Mouse (Mus musculus): ENCODE data around the gene Fnbp1. TPM values are rescaled to one million over a fixed set of nuclear protein-coding genes. Genes with fewer than 3 reads are reported as not detected.
A peak's percentile ranks its signal among the peaks of the same experiment; 100 is the strongest.

Fnbp1 gene
- total RNA-seq, 2 experiments from 2014 or later, result 47.2 to 64.0 TPM

DNA sequence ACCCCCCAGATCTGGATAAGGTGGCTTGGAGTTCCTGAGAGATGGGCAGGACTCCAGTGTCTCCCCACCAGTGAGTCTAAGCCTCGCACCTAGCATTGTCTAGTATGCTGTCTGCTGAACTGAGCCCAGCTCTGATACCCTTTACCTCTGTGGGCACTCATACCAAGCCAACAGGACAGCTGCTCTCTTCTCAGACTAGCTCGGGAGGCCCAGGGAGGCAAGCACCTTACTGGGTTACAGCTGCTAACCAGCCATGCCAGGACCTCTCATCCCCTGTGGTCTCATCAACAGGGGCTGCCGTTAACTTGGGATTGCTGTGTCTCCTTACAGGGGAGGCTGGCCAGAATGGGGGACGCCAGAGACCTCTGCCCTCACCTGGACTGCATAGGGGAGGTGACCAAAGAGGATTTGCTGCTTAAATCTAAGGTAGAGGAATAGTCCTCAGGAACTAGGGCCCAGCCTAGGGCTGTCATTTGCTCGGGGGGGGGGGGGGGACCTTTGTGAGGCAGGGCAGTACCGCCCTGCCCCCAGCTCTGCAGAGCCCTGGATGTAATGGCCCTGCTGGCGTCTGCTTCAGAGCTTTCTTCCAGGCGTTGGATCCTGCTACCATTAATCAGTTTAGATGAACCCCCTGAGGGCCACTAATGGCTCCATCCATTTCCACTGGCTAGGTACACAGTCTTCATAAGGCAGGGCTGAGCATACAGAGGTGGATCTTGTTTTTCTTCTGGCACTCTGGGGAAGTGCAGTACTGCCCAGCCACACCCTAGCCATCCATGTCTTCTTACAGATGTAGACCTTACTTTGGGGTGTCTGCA is 143.2 kb downstream of the Fnbp1 start:
- no peak for ATAC-seq (replicated peaks; ENCODE audit: poor library complexity, severe bottlenecking)

GRCm38 (mm10) chr2:30995432-30995996 is 146.3 kb downstream of the Fnbp1 start:
- ATAC-seq (replicated peaks; ENCODE audit: poor library complexity, severe bottlenecking), result no peak

- ATAC-seq (replicated peaks; ENCODE audit: poor library complexity, severe bottlenecking), result no peak
Measured at GRCm38 (mm10) chr2:30994853-30995252, 147.0 kb downstream of the Fnbp1 start.

DNA sequence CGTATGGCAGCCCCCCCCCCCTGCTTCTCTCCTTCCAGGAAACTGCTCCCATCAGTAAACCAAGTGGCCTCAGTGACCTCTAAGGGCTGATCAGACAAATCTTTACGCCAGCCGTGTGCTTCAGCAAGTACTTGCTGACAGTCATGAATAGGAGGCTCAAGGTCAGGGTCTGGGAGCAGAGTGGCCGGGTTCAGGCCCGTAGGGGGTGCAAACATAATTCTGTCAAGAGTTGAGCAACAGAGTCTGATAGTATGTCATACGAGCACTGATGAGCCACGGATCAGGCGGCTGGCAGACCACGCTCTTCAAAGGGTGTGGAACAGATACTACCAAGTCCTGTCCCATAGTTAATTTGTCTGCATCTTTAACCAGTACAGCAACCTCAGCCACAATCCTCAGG is 151.6 kb downstream of the Fnbp1 start:
- ATAC-seq (replicated peaks; ENCODE audit: poor library complexity, severe bottlenecking), result no peak

GRCm38 (mm10) chr2:30985111-30986020 is 156.4 kb downstream of the Fnbp1 start:
- peak; percentile 3; the same call in 1 of the 2 replicates for ATAC-seq (replicated peaks; ENCODE audit: poor library complexity, severe bottlenecking)

GRCm38 (mm10) chr2:30983024-30983423 is 158.8 kb downstream of the Fnbp1 start:
- ATAC-seq (replicated peaks; ENCODE audit: poor library complexity, severe bottlenecking), result no peak

GRCm38 (mm10) chr2:30981790-30982513 is 159.9 kb downstream of the Fnbp1 start, which contains the start of the genes BC005624 and Usp20:
TSS of gene BC005624 (minus strand) at chr2:30982201.
TSS of gene Usp20 (plus strand) at chr2:30982279.
- ATAC-seq (replicated peaks; ENCODE audit: poor library complexity, severe bottlenecking), result peak; percentile 90

Other genes with a start within 250 kb of the Fnbp1 start
- gene Ptges, start 212.1 kb downstream of the Fnbp1 start, total RNA-seq (2014; fragmentation: Nextera tagmentation), result 0.30 TPM in 1 of 2 replicates, not detected in the other
- 0.13 and 0.52 TPM in 2 replicates for gene Ptges, start 212.1 kb downstream of the Fnbp1 start, total RNA-seq (2017)
- gene Tor1b, start 189.0 kb downstream of the Fnbp1 start, total RNA-seq (2014; fragmentation: Nextera tagmentation), result 39.2 and 43.9 TPM in 2 replicates
- 33.9 and 37.7 TPM in 2 replicates for gene Tor1b, start 189.0 kb downstream of the Fnbp1 start, total RNA-seq (2017)
- gene Tor1a, start 174.1 kb downstream of the Fnbp1 start, total RNA-seq (2014; fragmentation: Nextera tagmentation), result 72.9 and 76.1 TPM in 2 replicates
- 101 and 156 TPM in 2 replicates for gene Tor1a, start 174.1 kb downstream of the Fnbp1 start, total RNA-seq (2017)
- gene BC005624, start 159.8 kb downstream of the Fnbp1 start, total RNA-seq (2014; fragmentation: Nextera tagmentation), result 35.9 and 42.6 TPM in 2 replicates
- gene BC005624, start 159.8 kb downstream of the Fnbp1 start, total RNA-seq (2017), result 60.0 and 61.0 TPM in 2 replicates
- gene Usp20, start 159.7 kb downstream of the Fnbp1 start, total RNA-seq (2014; fragmentation: Nextera tagmentation), result 5.2 and 10.0 TPM in 2 replicates
- 2.2 and 5.5 TPM in 2 replicates for gene Usp20, start 159.7 kb downstream of the Fnbp1 start, total RNA-seq (2017)
- 12.8 and 13.5 TPM in 2 replicates for gene Gpr107, start 10.3 kb upstream of the Fnbp1 start, total RNA-seq (2014; fragmentation: Nextera tagmentation)
- 16.4 and 16.9 TPM in 2 replicates for gene Gpr107, start 10.3 kb upstream of the Fnbp1 start, total RNA-seq (2017)
- 2.1 and 4.6 TPM in 2 replicates for gene Ncs1, start 103.8 kb upstream of the Fnbp1 start, total RNA-seq (2014; fragmentation: Nextera tagmentation)
- 2.5 and 3.2 TPM in 2 replicates for gene Ncs1, start 103.8 kb upstream of the Fnbp1 start, total RNA-seq (2017)
- gene Hmcn2, start 172.4 kb upstream of the Fnbp1 start, total RNA-seq (2014; fragmentation: Nextera tagmentation), result 0.09 TPM in 1 of 2 replicates, not detected in the other
- 0.15 TPM in 1 of 2 replicates, not detected in the other for gene Hmcn2, start 172.4 kb upstream of the Fnbp1 start, total RNA-seq (2017)